Mouse (Mus musculus): ENCODE measurements around the gene Hdhd5.

Hdhd5 gene

DNA sequence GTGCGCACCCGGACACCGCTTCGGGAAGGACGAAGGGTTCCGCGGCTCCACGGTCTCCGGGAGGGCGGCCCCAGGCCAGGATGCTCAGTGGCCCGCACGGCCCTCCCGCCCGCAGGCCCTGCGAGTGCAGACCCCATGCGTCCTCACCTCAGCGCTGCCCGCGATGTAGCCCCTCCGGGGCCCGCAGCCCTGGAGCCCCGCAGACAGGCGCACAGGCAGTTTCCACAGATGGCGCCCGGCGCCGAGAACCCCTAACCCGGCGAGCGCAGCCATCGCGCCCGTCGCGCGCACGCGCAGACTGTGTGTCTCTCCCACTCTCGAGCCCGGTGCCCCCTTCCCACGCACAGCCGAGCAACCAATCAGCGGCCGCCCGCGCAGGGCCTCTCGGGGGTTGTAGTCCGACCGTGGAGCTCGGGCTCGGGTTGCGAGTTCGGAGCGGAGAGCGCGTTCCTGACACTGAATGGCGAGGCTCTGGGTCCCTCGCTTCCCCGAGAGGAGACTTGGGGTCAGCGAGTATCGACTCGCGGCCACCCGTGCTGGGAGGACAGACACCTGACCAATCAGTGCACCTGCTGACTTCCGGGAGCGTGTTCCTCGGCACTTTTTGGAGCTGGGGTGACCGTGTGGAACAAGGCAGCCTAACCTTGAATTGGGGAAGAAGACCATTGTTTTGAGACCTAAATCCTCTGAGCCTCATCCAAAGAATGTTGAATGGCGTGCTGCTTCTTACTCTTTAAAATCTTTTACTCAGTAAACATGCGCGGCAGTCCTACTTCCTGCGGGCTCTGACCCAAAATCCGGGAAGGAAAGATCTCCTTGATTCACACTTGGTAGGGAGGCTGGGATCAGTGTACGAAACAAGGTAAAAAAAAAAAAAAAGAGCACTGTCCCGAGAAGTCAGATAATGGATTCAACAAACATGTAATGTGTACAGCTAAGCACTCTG is at the start of gene Hdhd5:
Gene Hdhd5 (minus strand): TSS at position 300 of the 946 bp plus-strand sequence.
- DNase-seq = peak; percentile 95

DNA sequence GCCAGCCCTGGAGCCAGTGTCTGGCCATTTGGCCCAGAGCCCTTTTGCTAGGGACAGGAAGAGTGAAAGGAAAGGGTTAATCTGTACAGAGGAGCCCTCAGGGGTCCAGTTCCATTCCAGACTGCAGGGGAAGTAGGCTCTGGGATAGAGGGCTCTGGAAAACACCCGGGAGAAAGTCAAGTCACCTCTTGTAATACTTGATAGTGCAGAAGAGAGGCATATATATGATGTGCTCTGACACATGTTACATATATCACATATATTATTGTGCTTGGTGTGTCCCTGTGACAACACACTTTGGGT is 49.5 kb upstream of the Hdhd5 start:
- no peak for DNase-seq

DNA sequence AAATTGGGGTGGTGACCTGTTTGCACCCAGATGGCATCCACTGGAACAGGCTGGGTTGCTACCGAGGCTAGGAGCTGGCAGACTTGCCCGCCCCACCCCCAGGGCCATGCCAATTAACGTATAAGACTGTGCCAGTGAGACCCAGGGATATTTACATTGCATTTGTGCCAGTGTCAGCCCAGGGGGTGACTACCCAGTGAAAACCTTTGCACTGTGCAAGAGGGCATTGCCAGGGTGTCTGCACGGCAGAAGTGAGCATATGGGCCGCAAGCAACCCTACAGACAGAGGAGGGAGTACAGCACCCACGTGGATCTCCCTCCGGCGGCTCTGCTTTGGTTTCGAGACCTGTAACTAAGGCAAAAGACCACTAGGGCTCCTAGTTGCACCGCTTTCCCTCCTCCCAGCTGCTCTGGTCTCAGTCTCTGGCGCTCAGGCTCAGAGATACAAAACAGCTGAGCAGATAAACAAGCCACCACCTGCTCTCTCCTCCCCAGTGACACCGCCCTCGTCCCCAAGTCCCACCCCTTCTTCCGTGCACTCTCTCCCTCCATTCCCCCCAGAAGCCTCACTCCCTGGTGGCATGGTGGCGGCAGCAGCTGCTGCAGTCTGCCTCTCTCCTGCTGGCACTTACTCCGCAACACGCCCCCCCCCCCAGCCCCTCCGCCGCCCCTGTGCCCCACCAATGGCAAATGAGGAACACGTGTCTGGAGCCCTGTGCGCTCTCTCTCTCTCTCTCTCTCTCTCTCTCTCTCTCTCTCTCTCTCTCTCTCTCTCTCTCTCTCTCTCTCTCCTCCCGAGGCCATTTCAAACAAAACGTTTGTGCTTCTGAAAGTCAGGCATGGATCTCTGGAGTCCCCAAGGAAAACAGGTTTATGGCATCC is 49.0 kb upstream of the Hdhd5 start:
- peak; percentile 70 for DNase-seq

DNA sequence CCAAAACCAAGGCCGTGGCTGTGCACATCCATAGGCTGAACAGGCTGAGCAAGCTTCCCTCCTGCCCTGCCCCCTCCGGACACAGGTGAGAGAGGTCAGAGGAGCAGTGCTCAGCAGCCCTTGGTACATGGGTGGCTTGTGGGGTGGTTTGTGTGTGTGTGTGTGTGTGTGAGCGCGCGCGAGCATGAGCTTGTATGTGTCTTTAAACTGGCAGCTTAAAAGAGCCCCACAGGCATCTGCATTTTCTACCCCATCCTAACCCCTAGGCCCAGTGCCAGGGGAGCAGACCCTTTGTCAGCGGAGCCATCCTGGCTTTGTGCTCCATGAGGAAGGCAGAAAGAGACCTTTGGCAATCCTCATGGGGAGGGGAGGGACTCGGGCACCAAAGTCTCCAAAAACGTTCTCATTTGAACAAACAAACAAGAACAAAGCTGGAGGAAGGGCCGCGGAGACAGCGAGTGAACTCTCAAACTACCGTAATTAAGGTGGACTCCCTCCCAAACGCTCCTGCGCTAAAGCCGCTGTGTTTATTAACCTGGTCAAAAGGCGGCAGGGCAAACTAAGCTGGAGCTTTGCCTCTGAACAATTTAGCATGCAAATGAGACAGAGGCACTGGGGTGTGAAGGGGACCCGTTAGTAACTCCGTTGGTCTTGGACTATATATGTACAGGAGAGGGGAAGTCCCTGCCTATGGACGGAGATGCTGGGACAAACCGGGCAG is 48.2 kb upstream of the Hdhd5 start:
- DNase-seq = peak; percentile 78

DNA sequence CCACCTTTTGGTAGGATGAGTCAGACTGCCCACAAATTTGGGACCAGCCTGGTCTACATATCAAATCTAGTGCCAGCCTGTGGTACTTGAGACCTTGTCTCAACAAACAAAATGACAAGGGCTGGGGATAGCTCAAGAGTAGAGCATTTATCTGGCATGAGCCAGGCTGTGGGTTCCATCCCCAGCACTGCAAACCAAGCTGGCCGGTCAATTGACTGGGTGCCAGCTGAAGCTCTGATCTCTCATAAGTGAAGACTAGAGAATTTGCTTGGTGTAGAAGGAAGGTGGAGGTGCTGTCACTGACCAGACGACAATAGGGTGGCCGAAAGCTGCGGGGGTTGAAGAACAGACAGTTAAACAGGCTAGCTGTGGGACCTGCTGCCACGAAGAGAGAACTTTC is 47.4 kb upstream of the Hdhd5 start:
- DNase-seq = no peak

DNA sequence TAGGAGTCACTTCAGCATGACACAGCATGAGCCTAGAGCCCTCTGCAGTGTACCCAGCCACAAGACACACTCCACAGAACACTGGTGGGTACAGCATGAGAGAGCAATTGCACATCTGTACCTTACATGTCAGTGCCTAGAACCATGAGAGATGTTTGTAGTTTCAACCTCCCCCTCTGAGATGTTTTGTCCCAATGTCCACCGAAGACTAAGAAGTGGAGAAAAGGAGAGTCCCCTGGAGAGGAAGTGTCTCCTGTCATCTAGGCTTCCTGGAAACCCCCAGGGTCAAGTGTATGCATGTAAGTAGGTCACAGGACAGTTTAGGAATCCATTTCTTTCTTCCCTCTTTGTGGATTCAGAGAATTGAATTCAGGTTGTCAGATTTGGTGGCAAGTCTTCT is 41.3 kb upstream of the Hdhd5 start:
- no peak for DNase-seq

DNA sequence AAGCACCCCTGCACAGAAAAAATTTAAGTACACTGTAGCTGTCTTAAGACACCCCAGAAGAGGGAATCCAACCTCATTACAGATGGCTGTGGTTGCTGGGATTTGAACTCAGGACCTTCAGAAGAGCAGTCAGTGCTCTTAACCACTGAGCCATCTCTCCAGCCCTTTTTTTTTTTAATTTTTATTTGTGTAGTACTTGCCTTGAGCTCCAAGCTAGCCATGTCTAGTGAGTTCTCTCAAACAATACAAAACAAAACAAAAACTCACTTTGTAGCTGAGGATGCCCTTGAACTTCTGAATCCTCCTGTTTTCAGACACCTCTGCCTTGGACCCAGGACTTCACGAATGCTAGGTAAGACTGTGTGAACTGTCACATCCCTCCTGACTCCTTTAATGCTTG is 37.1 kb upstream of the Hdhd5 start:
- DNase-seq = no peak

DNA sequence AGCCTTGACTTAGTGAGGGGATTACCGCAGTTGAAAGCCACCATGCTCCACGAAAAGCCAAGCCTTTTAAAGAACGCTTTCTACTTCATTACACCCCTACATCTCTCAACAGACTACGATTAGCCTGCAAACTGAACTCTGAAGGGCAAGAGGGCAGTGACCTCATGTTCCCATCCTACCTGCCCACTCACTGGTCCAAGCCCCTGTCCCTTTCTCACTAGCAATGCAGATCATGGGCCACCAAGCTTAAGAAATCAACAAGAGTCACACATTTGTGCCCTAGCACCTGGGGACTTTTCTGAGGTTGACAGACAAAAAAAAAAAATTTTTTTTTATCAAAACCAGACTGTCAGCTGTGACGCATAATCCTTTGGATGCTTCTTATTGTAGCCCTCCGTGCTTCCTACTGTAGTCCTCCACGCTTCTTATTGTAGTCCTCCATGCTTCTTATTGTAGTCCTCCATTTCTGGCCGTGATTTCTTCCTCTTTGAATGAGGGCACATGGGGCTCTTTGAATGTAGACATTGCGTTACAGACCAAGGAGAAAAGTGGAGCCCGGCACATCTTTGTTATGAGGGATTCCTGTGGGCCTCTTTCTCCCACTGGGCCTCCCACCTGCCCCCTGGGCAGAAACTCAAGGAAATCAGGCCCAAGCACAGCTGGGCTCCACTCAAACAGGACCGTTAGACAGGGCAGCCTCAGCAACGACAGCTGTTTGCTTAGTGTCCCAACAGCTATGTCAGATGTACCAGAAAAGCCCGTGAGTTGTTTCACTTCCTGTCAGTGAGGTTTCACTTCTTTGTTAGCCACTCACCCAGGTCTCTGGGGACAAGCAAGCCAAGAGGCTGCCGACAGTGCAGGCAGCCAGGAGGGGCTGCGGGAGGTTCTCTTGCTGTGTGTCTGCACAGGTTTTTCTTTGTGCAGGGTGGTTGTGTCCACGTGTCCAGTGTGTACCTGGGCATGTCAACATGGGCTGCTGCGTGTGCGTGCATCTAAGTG is 36.1 kb upstream of the Hdhd5 start:
- DNase-seq = no peak

DNA sequence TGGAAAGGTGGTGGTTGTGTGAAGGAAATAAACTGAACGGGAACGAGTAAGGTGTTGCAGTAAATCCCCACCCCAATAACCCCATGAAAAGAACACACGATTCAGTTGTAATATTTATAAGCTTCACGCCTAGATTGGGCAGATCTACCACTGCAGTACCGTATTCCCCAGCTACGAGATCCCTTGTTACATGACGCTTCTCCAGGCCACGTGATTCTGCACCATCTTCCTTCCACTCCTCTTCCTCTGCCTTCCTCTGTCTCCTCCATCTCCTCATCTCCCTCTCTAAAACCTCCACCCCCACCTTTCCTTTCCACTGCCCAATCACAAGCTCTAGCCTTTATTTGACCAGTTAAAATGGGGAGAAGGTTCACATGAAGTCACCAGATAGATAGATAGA is 25.5 kb upstream of the Hdhd5 start:
- DNase-seq = no peak

DNA sequence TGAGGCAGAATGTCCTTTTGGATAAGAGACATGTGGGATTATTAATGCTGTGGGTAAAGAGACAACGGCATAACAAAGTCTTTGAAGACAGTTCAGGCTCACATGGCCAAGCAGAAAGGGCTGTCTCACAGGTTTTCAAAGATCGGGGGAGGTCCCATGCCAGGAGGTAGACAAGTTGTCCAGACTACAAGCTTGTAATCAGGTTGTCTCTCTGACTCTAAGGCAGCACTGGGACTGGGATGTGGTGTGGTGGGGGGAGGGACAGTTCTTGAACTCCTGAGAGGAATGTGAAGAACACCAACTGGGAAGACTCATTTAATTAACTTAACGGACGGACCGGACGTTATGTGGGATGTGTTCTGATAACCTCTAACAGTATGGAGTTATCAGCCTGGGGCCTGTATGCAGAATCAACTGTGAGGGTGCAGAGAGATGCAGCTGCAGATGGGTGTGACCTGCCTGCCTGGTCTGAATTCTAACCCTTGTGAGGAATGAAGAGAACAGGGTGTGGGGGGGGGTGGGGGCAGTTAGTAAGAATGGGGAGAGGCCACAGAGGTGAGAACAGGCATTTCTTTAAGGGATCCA is 25.0 kb upstream of the Hdhd5 start:
- no peak for DNase-seq

DNA sequence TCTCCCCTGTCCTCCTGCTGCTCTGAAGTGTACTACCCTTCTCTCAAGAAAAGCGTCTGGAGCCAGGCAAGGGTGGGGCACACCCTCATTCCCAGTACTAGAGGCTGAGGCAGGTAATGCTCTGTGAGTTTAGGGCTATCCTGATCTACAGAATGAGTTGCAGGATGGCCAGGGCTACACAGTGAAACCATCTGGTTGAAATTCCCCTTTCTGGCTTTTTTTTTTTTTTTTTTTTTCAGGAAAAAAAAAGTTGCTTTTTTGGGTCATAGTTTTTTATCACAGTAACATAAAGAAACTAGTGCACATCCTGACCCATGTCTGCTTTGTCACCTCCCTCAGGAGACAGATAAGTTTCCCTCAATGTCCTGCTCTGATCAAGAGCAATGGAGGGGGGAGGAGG is 24.0 kb upstream of the Hdhd5 start:
- DNase-seq = no peak

DNA sequence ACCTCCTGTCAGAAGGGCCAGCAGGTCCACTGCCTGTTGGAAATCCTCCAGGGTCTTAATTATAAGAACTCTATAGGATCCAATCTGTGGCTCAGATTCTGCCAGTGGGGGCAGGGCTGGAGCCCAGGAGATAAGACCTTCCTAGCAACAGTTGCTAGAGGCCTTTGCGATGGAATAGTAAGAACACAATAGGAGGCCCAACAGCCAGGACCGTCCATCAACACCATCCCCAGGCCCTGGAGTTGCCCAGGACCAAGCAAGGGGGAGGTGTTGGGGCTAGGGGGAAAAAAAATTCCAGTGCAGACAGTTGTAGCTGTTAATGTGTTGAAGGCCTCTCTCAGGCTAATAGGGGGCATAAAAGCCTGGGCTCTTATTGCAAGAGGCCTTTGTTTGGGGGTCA is 19.1 kb upstream of the Hdhd5 start:
- DNase-seq = no peak

DNA sequence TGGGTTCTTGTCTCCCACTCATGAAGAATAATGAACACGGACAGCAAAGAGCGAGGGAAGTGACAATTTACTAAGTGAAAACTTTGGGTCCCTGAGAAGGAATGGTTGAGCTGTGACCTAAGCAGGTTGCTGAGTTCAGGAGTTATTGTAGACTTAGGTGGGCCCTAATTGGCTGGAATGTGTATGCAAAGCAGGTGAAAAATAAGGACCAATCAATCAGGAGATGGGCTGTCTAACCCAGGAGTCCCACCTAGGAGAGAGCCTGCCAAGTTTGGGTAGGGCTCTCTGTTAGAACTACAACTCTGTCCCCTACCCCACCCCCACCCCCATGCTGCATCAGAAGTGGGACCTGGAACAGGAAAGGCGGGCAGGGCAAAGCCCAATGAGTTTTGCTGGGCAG is 17.5 kb upstream of the Hdhd5 start:
- no peak for DNase-seq

DNA sequence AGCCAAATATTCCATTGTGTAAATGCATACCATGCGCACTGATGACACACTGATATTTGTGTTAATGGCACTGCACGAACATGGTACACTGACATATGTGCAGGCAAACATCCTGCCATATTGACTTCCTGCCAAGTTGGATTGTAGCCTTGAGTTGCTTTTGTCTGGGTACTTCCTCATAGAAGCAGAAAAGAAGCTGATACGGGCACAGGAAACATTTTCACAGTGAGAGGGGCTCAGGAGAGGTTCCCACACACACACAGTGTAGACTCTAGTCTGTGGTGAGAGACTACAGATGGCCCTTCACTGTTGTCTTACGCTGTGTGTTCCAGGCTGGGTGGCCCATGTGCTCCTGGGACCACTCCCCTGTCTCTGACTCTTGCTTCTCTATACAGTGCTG is 15.9 kb upstream of the Hdhd5 start:
- no peak for DNase-seq

DNA sequence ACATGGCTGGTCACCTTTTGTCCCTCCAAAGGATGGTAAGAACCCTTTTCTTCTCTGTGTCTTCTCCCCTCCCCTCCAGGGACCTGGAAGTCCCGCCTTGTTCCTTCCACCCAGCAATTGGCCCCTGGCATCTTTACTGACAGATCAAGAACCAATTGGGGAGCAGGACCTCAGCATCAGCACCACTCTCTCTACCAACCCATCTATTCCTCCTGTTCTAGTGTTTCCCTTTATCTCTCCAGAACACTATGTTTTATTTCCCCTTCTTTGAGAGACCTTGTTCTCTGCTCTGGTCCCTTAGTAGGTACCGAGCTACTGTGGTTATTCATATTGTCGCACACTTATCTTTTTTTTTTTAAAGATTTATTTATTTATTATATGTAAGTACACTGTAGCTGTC is 15.2 kb upstream of the Hdhd5 start:
- DNase-seq = no peak

DNA sequence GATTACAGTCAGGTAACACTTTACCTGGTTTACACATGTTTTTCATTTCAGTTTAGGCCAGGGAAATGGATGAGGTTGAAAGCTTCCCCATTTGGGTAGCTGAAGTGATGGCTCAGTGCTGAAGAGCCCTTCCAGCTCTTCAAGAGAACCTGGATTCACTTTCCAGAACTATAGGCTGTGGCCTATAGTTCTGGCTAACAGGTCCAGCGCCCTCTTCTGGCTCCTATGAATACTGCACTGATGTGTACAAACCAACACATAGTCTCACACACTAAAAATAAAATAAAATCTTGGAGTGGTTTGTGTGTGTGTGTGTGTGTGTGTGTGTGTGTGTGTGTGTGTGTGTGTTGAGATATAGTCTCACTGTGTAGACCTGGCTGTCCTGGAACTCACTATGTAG is 10.9 kb upstream of the Hdhd5 start:
- no peak for DNase-seq

DNA sequence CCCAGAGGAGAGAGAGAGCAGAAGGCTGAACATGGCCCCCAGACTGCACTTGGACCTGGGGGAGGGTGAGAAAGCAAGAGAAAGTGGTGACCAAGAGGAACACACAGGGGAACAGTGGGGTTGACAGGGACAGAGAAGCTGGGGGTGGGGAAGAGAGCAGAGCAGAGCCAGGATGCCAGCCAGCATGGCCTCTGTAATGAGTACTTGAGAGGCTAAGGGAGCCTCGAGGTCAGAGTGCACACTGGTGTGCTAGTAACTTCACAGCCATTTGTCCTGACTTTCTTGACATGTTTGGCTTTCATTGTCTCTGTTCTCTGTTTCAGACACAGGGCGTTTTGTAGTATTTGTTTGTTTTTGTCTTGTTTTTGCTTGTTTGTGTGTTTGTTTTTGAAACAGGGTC is 10.3 kb upstream of the Hdhd5 start:
- no peak for DNase-seq

DNA sequence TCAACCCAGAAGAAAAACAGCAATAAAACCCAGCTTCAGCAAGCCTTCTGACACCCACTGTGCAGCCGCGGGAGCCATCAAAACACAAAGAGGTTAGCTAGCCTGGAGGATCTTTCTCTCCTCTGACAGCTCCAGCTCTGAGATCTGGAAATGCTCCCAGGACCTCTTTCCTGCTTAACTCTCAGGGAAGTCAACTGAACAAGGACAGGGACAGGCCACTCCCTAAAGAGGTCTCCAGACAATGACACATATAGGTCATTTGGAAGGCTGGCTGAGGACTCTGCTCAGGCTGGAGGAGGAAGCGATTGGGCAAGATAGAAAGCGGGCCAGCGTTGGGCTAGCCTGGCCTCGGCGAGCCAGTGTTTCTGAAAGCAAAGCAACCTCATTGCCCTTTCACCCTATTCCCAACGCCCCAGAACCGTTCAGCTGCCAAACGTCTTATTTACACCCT is 8.7 kb upstream of the Hdhd5 start:
- DNase-seq = peak; percentile 63

DNA sequence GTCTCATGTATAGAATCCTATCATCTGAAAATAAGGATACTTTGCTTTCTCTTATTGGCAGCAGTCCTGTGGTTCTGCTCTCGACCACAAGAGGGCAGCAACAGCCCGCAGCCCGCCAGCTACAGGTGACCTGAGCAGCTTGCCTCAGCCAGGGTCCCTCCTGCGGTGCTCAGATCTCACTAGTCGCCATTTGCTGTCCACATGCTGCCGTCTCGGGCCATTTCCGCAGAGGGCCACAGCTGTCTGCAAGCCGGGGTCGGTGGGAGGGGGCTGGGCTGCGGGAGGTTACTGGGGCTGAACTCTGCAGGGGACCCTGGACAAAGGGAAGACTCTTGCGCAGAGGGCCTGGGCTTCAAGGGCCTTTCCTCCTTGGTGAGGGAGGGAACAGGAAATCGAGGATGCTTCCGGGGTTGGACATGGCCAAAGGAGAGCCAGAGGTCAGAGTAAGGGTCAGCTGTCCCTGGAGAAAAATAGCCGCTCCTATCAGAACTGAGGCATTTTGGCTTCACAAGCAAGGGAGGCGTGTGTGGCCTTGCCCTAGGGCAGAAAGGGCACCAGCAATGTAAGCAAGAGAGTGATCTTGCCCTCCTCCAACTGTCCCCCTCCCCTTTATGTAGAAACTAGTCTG is 8.1 kb upstream of the Hdhd5 start:
- peak; percentile 85 for DNase-seq

DNA sequence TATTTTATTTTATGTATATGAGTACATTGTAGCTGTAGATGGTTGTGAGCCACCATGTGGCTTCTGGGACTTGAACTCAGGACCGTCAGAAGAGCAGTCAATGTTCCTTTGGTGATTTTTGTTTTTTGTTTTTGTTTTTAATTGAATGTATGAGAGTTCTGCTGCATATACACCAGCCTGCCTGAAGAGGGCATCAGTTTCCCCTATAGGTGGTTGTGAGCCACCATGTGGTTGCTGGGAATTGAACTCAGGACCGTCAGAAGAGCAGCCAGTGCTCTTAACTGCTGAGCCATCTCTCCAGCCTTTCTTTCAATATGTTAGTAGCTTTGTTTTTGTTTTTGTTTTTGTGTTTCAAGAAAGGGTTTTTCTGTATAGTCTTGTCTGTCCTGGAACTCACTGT is 5.2 kb upstream of the Hdhd5 start:
- DNase-seq = no peak

DNA sequence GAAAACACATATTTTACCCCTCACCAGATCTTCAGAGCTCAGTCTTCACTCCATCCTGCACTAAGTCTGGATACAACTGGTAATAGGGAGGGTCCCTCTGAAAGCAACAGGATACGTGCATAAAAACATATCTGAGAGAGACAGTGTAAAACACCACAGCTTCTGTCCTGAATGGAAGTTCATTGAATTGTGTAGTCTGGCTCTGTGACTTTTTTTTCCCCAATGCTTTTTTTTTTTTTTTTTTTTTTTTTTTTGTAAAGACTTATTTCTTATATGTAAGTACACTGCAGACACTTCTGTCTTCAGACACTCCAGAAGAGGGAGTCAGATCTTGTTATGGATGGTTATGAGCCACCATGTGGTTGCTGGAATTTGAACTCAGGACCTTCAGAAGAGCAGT is 1.5 kb upstream of the Hdhd5 start:
- no peak for DNase-seq

Data from kidney, postnatal 14 days (tissue).